Mouse (Mus musculus) CH12F3 (cell line): ENCODE measurements at regions not wholly inside any gene's neighbourhood (a gene's known extent, or its start where the extent isn't known, plus 50 kb on each side); places are given as distances from the start of the nearest gene placed in this dataset.
"Not testable (repeated sequence)": the region's sequence is repeated elsewhere in the genome, so short reads cannot be mapped to it uniquely, and the experiment has no call there.

Source experiments
- in situ Hi-C: fragments of 300-500 bp; cut with MboI; formaldehyde crosslinking; loops from 2 replicates; pipeline ENCODE4 v1.14.3; 2020; ENCODE audit warnings: low sequenced_read_pairs

DNA sequence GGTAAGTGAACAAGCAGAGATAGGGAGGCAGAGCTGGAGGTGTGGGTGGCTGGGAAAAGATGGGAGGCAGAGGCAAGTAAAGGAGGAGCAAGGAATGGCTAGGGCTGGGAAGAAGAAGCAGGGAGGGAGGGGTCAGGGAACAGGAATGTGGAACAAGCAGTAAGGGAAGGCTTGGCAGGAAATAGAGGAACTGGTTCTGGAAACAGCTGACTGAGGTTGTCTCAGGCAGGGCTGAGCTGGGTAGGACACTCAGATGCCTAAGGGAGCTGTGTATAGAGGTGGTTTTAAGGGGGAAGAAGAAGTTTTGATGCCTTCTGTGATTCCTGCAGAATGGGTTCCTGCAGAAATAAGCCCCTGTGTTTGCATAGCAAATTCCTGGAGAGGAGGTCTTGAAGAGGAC is 92.7 kb downstream of the Nucb2 start:
- in situ Hi-C loops = no loop called here

DNA sequence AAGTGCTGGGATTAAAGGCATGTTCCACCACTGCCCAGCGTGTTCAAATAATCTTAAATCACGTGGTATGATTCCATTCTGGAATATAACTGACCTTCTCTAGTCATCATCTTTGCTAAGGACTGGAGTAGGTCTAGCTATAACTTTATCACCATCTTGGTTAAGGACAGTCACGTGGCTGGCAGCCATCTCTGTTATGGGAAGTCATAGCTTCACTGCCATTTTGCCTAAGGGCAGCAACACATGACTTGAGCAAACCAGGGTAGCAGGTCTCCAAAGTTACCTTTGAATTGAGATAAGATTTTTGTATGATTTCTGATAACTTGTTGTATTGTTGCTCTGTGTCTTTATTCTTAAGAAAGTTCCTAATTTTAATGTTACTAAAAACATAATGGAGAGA is 96.2 kb downstream of the Nucb2 start:
- in situ Hi-C loops = no loop called here

DNA sequence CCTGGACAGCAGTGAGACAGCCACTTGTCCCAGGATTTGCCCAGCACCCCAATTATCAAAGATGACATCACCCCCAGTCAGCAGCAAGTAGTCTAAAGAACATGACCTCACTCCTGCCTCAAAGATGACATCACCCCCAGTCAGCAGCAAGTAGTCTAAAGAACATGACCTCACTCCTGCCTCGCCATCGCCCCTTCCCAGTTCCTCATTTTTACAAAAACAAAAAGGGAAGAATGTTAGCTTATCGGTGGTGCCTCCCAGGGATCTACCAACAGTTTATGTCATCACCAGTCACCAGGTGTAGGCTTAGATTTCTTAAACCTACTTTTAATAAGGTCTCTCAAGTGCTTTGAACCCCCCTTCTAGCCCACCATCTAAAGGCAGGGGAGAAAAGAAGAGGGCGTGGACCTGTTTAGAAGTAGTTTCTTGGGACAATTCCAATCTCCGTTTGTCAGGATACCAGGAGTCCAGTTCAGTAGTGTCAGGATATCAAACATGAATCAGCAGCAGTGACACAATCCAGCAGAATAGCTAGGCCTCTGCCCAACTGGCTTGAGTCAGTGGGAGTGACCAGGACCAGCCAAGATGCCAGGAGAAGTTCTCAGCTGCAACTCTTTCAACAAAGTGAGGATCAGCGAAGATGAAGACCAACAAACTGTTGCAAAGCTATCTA is 99.1 kb downstream of the Nucb2 start:
- in situ Hi-C loops = no loop called here

DNA sequence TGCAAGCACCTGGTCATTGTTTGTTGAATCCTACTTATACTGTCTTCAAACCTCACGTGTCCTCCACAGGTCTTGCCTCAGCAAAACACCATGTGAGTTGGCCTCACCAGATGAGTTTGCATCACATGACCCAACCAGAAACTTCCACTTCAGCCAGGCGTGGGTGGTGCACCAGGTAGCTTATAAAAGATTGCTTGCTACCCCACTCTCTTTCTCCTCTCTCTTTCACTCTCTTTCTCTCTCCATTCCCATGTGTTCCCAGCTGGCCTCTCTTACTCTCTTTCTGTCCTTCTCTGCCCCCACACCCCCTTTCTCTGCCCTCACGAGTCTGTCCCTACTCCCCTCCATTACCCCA is 99.6 kb downstream of the Nucb2 start:
- in situ Hi-C loops = no loop called here

DNA sequence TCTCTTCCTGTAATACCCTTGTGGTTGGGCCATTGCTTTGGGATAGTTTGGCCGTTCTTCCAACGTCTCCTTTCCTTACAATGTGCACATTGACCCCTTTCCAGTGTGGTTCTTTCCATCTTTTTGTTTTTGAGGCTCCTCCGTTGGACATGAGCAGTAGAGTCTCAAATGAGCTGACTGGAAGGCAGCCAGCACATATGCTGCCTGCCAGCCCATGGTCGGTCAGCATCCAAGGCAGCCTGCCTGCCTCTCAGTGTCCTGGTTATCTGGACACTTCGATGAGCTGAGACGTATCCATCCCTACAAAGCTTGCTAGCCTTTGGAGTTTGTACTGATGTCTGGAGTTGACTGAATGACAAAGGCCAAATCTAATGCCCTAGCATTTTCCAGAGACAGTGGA is 102.1 kb downstream of the Nucb2 start:
- in situ Hi-C loops = no loop called here

DNA sequence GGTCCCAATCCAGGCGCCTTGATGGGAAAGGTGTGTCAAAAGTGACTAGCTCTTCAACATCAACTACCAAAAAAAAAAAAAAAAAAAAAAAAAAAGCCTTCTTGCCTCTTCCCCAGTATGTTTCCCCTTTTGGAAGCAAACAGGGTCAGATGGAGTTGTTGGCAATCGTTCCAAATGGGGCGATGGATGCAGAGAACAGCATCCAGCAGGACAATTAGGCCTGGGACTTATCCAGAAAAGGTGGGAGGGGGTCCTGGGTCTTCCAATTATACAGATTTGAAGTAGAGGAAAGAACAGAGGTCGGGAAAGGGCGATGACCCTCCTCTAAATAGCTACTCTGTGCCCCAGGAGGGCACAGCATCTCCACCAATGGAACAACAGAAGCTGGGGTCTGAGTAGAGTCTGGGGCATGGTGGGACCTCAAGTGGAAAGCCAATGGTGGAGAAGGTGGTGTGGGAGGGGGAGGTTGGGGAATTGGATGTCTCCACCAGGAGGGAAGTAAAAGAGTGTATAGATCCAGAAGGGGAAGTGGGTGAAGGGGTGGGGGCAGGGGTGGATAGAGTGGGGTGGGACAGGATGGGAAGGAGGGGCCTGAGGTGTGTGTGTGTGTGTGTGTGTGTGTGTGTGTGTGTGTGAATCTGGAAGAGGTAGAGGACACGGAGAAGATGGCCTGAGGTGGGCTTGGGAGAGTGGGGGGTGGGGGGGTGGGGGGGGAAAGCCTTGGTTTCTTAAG is 102.7 kb downstream of the Nucb2 start:
- in situ Hi-C loops = no loop called here

DNA sequence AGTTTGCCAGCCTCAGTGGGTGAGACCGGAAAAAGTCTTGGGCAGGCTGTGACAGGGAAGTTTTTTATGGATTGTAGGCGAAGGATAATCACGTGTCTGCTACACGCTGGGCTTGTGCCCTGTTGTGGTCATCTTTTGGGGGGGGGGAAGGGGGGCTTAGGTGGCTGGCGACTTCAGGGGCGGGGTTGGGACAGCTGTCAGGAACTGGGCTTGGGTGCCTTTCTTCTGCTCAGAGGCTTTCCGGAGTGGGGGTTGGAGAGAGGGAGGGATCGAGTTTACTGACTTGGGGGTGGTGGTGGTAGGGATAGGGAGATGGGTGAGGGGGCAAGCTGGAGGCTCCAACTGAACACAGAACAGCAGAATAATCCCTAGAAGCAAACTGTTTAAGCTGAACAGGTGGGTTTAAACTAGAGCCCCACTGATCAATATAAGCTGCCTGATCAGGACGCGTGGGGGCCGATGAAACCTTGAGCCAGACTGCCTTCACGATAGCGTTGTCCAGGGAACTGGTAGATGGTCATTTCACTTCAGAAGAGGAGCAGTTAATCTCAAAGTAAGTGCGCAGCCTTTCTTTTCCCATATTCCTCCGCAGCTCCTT is 103.6 kb downstream of the Nucb2 start:
- in situ Hi-C loops = no loop called here

DNA sequence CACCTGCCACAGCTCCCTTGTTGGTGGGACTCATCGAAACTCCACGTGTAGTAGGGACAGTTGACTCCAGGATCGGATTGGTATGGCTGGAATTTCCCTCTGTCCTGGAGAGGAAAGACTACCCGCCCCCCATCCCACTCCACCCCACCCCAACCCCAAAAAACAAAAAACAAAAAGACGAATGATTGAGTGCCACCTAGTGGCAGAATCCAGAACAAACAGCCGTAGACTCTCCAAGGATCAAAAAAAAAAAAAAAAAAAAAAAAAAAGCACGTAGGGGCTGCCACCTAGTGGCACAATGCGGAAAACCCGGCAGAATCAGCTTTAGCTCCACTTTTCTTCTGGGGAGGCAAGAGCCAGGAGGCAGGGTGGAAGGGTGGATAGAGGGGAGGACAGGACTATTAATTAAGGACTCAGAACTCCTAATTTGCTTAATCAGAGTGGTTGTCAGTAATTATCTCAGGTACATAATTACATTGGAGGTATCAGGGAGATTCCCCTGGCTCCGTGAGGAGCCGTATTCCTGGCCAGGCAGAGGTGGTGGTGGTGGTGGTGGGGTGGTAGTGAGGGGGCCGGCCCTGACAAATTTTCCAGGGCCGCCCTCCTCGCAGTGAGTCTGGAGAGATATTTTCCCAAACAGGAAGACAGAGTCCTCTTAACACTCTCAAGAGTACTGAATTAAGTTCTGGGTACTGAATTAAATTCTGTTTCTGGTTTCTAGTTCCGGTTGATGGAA is 104.3 kb downstream of the Nucb2 start:
- in situ Hi-C loops = no loop called here

DNA sequence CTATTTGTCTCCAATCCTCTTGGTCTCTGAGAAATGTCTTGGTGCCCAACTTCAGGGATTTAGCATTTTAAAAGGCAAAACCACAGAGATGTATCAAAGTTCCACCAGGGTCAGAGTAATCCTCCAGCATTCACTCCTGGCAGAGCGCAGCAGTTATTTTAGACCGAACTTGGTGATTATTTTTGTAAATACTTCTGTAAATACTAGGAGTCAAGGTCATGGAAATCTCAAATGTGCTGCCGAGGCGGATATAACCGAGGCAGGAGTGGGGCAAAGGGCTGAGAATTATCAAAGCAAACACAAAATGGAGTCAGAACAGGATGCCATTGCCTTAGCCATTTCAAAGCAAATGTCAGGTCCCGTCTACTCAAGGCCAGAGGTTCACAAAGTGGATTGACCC is 105.2 kb downstream of the Nucb2 start:
- in situ Hi-C loops = no loop called here

DNA sequence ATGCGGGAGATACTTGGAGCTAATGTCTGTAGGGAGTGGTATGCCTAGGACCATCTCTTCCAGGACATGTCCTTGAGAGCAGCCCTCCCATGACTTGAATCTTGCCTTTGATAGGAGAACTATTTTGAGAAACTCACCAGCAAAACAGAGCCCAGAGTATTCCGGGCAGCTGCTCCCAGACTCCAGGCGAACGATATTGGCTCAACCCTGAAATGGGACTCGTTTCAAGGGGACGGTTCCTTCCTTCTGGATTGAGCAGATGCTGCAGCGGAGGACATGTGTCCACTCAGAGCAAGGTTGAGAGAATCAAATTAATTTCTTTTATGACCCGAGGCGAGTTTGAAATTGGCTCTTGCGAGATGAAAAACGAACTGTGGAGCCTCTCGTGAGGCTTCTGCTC is 105.7 kb downstream of the Nucb2 start:
- in situ Hi-C loops = no loop called here

DNA sequence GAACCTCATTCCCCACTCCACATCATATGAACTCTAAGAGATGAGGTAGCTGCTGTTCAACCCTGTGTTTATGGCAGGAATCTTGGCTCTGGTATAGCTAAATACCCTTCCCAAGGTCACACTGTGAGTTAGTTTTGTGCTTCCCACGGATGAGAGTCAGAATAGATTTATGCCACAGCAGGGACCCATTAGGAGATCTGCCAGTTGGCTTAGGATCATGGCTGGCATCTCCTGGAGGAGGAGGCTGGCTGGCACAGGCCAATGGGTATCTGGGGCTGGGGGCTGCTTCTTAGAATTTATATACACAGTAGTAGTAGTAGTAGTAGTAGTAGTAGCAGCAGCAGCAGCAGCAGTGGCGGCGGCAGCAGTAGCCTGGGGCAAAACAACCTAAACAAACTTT is 111.8 kb downstream of the Nucb2 start:
- in situ Hi-C loops = no loop called here

DNA sequence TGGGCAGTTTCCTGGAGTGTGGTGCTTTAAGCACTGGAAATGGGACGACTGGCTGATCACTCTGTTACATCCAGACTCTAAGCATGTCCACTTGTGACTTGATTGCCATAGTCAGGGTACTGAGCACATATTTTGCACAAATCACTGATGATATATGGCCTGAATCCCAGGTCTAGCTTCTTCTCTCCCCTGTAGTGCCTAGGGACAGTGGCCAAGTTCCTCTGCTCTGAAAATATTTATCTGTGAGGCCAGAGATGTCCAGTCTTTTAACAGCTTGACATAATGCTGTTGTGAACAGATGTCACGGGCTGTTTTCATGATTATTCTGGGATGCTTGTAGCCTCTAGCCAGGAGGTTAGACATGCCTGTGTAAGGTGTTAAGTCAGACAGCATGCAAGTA is 115.5 kb downstream of the Nucb2 start:
- in situ Hi-C loops = no loop called here

DNA sequence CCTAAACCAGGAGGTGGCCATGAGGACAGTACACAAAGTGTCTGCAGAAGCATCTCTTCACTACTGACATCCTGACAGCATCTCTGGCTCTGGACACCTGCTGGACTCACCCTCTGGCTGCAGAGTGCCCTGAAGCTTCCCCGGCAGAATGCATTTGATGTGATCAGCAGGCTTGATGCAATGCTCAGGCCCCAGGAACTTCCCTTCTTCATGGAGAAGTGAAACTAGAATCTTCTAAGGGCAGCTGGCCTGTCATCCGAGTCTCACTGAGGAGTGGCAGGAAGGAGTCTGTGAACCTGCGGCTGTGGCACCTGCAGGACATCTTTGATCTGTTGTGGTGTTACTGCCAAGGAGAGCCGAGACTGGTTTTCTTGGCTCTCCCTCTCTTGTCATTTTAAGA is 116.2 kb downstream of the Nucb2 start:
- in situ Hi-C loops = no loop called here

DNA sequence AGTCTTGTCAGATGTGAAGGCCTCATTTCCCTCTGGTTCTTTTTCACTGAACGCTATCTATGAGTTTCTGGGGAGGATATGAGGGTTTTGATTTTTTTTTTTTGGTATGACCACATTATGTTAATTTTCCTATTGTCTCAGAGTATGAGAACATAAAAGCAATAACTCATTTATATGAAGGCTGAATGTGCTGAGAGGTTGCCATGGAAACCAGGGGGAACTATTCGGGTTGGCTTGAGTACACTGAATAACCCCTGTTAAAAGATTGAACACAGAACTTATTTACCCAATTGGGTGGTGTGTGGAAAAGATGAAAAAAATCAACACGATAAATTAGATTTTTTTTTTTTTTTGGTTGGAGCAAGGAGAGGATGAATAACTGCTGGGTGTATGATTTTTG is 129.0 kb downstream of the Nucb2 start:
- in situ Hi-C loops = no loop called here

DNA sequence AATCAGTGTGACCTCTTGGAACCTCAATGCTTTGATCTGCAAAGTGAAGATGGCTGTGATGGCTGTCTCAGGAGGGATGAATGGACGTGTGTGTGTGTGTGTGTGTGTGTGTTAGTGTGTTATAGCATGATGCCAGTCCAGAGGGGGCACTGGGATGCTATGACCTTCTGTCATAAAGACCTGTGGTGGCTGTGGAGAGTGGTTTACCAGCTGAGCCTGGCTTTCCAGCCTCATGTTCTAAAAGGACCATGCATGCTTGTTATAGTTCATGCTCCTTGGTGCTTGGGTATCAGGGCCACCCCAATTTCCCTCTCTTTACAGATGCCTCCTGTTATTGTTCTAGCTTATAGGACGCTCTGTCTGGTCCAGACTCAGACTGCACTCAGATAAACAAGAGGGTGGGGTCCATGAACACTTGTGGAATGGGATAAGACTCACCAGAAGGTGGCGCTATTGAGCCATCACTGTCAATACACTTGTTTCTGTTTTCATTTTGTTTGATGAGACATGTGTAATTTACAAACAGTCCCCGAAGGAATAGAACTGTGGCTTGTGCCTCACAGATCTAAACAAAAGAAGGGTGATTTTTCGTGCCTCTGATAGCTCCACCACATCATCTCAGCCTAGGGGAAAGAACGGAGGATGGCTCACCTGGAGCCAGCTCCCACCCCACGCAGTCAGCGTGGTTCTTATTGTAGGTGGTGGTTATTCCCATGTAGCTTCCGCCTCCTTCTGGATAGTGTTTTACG is 140.9 kb downstream of the Nucb2 start:
- in situ Hi-C loops = no loop called here

DNA sequence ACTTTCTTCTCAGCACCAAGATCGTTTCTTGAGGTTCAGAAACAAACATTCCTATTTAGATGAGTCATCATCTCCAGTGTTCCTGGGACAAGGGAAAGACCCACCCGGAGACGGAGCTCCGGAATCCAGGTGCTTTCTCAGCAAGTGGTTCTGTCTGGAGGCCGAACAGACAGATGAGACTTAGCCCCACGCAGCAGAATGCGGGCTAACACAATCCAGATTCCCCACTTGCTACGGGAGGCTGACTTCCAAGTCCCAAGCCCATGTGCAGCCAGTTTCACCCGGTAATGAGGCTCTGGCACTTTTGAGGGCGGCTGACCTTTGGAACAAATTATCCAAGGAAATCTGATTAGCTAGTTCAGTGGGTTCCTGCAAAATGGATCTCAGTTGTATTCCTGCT is 150.3 kb downstream of the Nucb2 start:
- in situ Hi-C loops = no loop called here

DNA sequence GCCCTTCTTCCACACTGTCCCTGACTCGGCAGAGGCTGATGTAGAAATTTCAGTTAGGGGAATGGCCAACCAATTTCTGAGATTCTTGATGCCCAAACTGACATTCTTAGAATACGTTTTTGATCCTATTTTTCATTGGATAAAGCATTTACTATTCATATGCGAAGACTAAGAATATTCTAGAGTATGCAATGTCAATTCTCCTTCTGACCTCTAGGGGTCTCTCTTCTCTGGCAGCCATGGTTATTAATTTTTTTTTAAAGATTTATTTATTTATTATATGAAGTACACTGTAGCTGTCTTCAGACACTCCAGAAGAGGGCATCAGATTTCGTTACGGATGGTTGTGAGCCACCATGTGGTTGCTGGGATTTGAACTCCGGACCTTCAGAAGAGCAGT is 152.9 kb downstream of the Nucb2 start:
- in situ Hi-C loops = not testable (repeated sequence)

DNA sequence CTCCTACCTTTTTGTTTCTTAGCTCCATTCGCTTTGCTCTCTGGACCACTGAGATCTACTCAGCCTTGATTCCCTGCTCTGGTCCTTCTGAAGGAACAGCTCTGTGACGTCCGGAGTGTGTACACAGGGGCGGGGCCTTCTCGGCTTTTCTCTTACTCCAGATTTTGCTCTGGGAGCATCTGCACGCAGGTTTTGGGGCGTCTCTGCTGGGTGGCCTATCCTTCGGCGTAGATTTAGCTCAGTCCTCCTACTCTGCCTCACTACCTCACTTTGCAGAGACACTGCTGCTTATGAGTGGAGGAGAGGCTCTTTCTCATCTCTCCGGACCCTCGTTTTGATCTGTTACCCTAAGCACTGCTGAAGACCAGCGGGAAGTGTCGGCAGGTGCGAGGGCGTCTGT is 161.4 kb downstream of the Nucb2 start:
- in situ Hi-C loops = no loop called here

DNA sequence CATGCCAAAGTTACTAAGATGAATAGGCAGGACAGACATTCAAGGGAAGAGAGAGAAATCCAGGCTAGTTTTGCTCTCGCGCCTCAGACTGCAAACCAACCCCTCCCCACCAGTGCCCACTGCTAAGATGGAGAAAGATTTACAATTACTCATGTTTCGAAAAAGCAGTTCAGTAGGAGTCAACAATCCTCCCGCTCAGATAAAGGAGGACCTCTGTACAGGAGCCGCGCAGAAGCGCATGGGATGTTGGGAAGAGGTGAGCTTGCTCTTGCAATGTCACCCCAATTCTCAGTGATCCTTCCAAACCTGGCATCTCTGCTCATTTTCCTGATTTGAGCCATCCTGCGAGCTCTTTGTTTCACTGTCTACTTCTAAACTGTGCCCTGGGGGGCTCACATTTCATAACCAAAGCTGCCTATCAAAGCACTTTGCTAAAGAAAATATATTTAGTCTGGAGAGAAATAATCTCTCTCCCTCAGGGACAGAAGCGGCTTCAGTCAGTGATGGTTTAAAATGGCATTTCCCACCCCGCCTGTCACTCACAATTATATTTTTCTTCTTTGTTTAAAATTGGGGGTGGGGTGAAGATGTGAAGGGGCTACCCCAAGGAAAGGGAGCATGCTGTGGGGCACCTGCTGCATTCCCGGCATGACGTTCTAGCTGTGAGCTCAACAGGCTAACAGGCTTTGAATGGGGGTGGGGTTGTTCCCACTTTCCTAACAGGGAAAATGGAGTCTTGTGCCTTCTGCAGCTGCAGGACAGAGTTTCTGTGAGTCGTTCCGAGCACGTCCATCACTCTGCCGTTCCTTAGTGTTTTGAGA is 170.2 kb downstream of the Nucb2 start:
- in situ Hi-C loops = no loop called here

DNA sequence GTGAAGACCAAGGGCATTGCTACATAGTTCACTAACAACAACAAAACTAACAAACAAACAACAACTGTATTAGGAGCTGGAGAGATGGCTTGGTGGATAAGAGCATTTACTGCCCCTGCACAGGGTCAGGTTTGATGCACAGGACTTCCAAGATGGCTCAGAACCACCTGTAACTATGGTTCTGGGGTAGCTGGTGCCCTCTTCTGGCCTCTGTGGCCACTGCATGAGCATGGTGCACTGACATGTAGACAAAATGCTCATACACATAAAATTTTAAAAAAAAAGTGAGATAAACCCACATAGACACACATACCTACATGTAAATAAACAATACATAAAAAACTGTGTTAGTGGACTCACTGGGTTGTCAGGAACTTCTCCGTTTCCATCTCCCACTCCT is 172.5 kb downstream of the Nucb2 start:
- in situ Hi-C loops = no loop called here
